Mouse (Mus musculus) activated CD4-positive, CD25-positive, alpha-beta regulatory T cell, adult 4 months (primary cell): ENCODE measurements around the gene Galnt14. TPM values are rescaled to one million over a fixed set of nuclear protein-coding genes. Genes with fewer than 3 reads are reported as not detected.

Experiments
- ATAC-seq: one replicate; pipeline ENCODE4 v1.8.0; 2017
- polyA plus RNA-seq, 2 experiments: library from polyadenylated mRNA; unstranded; fragments of 100-300 nt; shearing (Covaris generic); gene quantifications; one replicate each; pipeline ENCODE4 v1.2.1; 2017

Gene Galnt14
- polyA plus RNA-seq, 2 experiments from 2014 or later = 0.48 to 0.79 TPM

- no peak for ATAC-seq
Observed at GRCm38 (mm10) chr17:73502613-73503012, 207.6 kb downstream of the Galnt14 start.

DNA sequence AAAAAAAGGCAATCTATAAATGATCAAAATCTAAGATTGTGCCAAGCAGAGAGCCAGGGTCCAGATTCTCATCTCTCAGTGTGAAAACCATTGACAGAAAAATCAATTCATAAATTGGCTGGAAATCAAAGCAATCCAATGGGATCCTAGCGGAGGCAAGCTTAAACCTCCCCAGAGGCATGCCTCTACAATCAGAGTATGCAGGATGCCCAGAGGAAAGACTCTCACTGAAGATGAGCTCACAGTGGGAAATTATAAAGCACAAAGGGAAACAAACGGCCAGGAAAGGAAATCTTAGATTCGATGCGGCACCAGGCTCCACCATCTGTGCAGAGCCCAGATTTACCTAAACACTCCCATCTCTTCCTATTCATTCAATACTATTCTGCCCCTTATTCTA lies 220.7 kb downstream of the Galnt14 start:
- ATAC-seq = no peak

DNA sequence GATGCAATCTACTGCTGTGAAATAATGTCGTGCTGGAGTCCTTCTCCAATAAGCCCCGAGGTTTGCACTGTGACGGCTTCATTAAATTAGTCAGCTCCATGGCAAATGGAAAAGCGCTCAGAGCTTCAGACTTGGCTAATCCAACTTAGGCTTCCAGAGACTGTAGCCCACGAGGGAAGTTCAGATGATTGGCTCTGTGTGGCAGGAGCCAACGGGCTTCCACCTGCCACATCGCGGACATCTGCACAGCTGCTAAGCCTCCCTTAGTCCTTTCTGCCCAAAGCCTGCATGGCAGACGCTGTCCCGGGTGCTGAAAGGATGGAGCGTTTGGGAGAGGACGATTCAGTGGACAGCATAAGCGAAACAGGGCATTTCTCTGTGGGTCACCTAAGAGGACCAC lies 222.5 kb downstream of the Galnt14 start:
- ATAC-seq = no peak

DNA sequence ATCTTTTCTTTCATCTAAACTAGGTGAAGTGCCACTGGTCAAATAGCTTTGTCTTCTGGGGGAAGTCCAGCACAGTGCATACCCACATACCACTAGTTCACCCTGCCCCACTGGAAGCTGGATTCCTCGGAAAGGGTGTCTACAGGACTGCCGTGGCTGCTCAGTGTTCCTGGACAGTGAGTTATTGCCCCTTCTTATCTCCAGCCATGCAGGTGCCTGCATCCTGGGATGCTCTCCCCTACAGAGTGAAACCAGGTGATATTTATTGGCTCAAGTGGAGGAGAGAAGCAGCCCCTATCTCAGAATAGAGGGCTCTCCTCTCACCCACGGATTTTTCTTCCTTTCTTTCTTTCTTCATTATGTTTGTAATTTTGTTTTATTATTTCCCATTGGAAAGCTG lies 222.9 kb downstream of the Galnt14 start:
- ATAC-seq = no peak

DNA sequence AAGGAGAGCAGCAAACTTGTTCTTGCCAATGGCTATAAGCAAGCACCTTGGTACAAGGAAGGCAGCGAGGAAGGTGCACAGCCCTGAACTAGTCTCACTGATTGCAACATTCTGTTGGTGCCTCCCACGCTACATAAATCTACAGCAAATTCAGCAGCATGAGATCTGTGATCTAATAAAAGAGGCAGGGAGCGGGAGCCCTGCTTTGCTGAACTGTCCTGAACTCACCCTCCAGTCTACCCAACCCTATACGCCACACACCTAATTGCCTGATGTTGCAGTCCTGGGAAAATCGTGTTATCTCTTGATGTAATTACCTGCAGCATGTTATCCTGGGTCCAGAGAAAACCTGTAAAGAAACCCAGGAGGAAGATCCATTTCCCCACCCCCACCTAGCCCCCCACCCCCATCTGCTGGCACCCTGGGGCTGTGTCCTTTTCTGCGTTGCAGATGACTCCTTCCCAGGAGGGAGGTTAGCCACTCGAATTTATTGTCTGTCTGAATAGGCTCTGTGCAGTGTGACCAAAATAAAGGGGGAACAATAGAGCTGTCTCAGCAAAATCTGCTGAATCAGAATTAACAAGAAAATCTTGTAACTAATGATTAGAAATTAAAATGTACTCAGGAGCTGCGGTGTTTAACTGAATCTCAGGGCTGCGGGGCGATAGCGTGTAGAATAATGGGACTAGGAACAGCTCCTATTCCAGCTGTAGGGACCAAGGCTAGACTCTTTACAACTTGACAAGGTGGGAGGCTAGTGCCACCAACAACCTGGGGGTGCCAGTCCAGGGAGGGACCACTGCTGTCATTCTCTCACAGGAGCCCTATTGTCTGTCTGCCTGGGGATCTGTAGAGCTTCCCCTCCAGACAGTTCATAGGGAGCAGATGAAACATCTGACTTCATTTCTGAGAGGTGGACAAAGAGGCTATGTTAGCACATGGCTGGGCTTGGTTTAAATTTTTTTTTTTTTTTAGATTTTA lies 232.9 kb downstream of the Galnt14 start:
- no peak for ATAC-seq

GRCm38 (mm10) chr17:73474371-73474770 lies 235.9 kb downstream of the Galnt14 start:
- ATAC-seq = no peak

- no peak for ATAC-seq
Observed at GRCm38 (mm10) chr17:73473012-73473411, 237.2 kb downstream of the Galnt14 start.

GRCm38 (mm10) chr17:73460874-73461273 lies 249.4 kb downstream of the Galnt14 start:
- no peak for ATAC-seq

GRCm38 (mm10) chr17:73458741-73459140 lies 251.5 kb downstream of the Galnt14 start:
- no peak for ATAC-seq

DNA sequence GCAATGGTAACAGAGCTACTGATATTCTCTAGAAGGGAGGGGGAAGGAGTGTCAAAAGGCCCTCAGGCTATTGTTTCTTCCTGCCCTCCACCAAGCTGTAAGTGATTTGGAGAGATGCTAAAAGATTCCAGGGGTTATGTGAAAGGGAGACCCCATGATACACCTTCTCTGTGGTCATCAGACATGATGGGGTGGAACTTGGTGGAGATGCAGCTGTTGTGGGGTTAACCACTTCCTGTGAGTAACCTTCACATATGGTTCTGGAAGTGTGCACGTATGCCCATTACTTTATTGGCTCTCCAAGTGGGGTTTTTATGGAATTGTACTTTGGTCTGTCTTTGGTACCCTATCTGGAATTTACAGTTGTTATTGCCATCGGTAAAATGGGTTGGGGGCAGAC lies 253.7 kb downstream of the Galnt14 start:
- peak; percentile 28 for ATAC-seq

DNA sequence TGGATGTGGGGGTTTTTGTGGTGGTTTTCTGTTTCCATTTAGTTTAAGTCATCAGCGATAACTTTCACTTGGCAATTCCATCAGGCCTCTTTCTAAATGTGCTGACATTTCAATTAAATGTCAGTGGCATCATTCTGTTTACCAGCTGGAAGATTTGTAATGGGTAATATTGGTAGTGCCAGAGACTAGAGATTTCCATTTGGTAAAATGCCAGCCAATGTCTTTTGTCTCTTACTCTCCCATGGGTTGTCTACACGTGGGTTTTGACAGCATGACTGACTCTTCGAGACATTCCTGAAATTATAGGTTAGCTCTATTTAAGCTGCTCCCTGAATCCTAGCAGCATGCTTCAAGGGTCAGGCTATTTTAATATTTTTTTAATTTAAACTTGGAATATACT lies 256.6 kb downstream of the Galnt14 start:
- ATAC-seq = no peak

- ATAC-seq = no peak
Observed at GRCm38 (mm10) chr17:73452151-73452760, 258.0 kb downstream of the Galnt14 start.

- no peak for ATAC-seq
Observed at GRCm38 (mm10) chr17:73449104-73449503, 261.1 kb downstream of the Galnt14 start.

Other genes starting within 250 kb of the Galnt14 start
- 10 to 100 TPM; 41.0 to 58.1 TPM for gene Ehd3, start 93.7 kb upstream of the Galnt14 start, polyA plus RNA-seq
- 10 to 100 TPM; 19.1 to 39.8 TPM for gene Xdh, start 239.7 kb upstream of the Galnt14 start, polyA plus RNA-seq